Mouse (Mus musculus) kidney, adult 2 months (tissue): ENCODE measurements around the gene Serpina1a.
"Not testable (repeated sequence)": the region's sequence is repeated elsewhere in the genome, so short reads cannot be mapped to it uniquely, and the experiment has no call there.

Source experiments
- CTCF ChIP-seq: fragments of 200-500 bp; conservative IDR thresholded peaks from 2 replicates; pipeline ENCODE4 v1.5.1; 2011; ENCODE audit warnings: low read depth, mild to moderate bottlenecking, control low read depth, low read length, moderate library complexity, mixed read lengths; ENCODE audit not compliant: insufficient read depth, insufficient read length
- POLR2A ChIP-seq: fragments of 200-500 bp; IDR thresholded peaks from one replicate; pipeline ENCODE4 v1.6.1; 2011; ENCODE audit warnings: low read depth, low read length, control low read depth

GRCm38 (mm10) chr12:103823826-103824225, 39.5 kb downstream of the Serpina1a start:
- not testable (repeated sequence) for TF ChIP-seq CTCF, POLR2A
